Mouse (Mus musculus): Measurements from ENCODE around the gene Lgr6.
A peak's percentile ranks its signal among the peaks of the same experiment; 100 is the strongest.

The Lgr6 gene

DNA sequence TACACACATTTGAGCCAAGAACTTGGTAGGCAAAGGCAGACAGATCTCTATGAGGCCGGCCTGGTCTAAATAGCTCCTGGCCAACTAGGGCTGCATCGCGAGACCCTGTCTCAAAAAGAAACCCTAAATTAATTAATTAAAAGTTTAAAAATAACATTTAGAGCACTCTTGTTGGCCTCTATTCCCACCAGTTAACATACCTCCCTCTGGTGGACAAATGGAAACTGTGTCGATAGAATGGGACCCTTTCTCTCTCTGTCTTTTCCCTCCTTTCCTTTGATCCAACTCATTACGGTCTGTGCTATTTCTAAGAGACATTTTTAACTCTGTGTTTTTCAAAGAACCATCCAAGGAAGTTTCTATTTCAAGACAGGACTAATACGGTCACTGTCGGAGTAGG, 144.4 kb downstream of the Lgr6 start:
- DNase-seq (ENCODE audit: low spot score in 2 of 2), result no peak

DNA sequence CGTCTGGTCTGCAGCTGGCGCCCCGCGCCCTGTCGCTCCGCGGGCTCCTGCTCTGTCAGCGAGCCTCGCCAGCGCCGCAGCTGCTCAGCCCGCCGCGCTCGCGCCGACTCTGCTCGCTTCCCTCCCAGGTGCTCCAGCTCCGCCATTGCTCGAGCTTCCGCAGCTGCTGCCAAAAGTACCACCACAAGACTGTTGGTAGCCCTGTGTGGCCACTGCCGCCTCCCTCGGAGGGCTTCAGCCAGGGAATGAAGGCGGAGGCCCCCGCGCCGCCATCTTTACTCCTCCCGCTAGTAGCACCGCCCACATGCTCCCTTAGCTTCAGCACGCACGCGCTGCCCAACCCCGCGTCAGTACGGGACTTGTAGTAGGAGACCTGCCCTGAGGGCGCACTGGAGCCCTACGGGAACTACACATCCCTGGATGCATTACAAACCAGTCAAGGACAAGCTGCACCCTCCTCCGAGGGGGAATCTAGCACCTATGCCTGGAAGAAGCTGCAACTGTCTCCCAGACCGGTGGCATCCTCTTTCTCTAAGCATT, 149.4 kb downstream of the Lgr6 start, which contains the start of gene Ppp1r12b:
TSS of gene Ppp1r12b (minus strand) at position 306 of the 540 bp plus-strand sequence.
- DNase-seq (ENCODE audit: low spot score in 2 of 2), result peak; percentile 98 to 99

GRCm38 (mm10) chr1:134955050-134955636, 149.9 kb downstream of the Lgr6 start:
- DNase-seq (ENCODE audit: low spot score in 2 of 2), result peak in 1 of 2 experiments; percentile 26

- no peak for DNase-seq (ENCODE audit: low spot score in 2 of 2)
These were observed 155.1 kb downstream of the Lgr6 start for GRCm38 (mm10) chr1:134949946-134950345.

DNA sequence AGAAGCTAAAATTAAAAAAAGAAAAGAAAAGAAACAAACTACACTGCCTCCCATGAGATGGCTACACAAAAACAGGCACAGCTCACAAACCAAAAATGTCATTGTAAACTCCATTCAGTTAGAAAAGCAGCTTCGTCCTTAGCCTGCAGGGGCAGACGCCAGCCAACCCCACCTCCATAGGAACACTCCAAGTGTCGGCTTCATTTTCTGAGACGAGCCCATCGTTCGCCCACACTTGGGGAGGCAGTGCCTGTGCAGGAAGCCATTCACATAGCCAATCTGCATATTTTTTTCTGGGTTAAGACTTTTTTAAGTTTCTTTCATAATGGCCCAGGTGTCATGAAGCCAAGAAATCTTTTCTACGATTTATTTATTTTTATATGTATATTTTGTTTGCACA, 157.5 kb downstream of the Lgr6 start:
- peak in 1 of 2 experiments; percentile 10 for DNase-seq (ENCODE audit: low spot score in 2 of 2)

GRCm38 (mm10) chr1:134942898-134943297, 162.2 kb downstream of the Lgr6 start:
- DNase-seq (ENCODE audit: low spot score in 2 of 2), result no peak

GRCm38 (mm10) chr1:134940863-134941262, 164.2 kb downstream of the Lgr6 start:
- DNase-seq (ENCODE audit: low spot score in 2 of 2), result no peak

DNA sequence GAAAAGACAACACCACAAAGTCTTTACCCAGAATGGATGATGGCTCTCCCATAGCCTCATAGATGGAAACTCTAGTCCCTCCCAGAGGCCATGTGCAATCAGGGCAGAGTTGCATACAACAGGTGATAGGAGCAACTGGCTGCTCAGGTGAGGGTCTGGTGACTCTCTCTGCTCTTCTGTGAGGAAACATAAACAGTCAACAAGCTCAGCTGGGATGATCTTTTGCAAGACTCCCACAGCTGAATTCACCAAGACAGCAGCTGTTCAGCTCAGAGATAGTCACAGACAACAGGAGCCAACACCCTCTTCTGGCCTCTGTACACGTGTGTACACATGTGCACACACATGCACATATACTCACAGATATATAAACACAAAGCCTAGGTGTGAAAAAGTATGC, 166.8 kb downstream of the Lgr6 start:
- no peak for DNase-seq (ENCODE audit: low spot score in 2 of 2)

DNA sequence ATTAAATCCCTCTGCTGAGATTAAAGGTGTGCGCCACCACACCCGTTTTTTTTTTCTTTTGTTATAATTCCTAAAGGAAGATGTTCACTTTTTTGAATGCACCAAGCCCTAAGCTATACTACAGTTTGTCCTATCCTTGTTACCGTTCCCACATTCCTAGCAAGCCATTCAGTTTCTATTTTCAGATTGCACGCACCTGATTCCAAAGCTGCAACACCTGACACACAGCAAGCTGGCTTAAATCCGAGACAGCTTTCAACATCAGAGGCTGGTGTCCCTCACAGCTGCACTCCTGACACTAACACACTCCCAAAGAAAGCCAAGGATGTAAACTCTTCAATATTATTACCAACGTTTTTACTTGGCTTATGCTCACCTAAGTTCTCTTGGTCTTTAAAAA, 168.7 kb downstream of the Lgr6 start:
- DNase-seq (ENCODE audit: low spot score in 2 of 2), result no peak

All from left cerebral cortex, adult 9 months (tissue).